ENCODE assay signal across 8 mouse cellular contexts in genomic region chr2:30435326-30436155, GRCm38 (mm10). TPM values are rescaled to one million over a fixed set of nuclear protein-coding genes. Genes with fewer than 3 reads are reported as not detected.
A peak's percentile ranks its signal among the peaks of the same experiment; 100 is the strongest.
DNase-seq lines count a peak whose midpoint lies in the region; ATAC-seq lines count a peak whose summit lies in the region.

No protein-coding gene starts in this region.

- DNase-seq in ovary, postnatal 36 days (ENCODE audit: low spot score), result peak; percentile 57
- DNase-seq in ovary, adult 18-20 months (ENCODE audit: low spot score), result no peak
- DNase-seq in cerebellum, postnatal 10 days, result peak; percentile 84 to 89
- DNase-seq in frontal cortex, postnatal 25 days (ENCODE audit: low spot score in 2 of 2), result peak; percentile 39 to 64
- no peak for DNase-seq in intestine, embryonic 14.5 days (ENCODE audit: low spot score)
- DNase-seq in left cerebral cortex, postnatal 36 days (ENCODE audit: low spot score in 2 of 2), result peak; percentile 70 to 71
- peak; percentile 70 for DNase-seq in midbrain, embryonic 10.5 days (ENCODE audit: low spot score)
- DNase-seq in spleen, adult 12 weeks (ENCODE audit: low spot score), result peak; percentile 49

- ATAC-seq in intestine, embryonic 14.5 days (replicated peaks; ENCODE audit: low FRiP score, low TSS enrichment, low read depth), result peak; percentile 77

- intact Hi-C loops in left cerebral cortex, postnatal 36 days (cut with DNase I), result loop anchor here (5.0 kb wide), 1 partner anchor 497 kb away; no protein-coding TSS in a partner anchor

- no peak overlapping the region for H3K9ac ChIP-seq in intestine, embryonic 14.5 days (ENCODE audit: low read length)

- 58% methylated on average over 5 of the region's 5 CpGs for WGBS in intestine, embryonic 14.5 days
- WGBS in midbrain, embryonic 10.5 days, result 60% methylated on average over 5 of the region's 5 CpGs

- peaks cover 8% of the 10 kb centered on the region for H3K4me1 ChIP-seq in intestine, embryonic 14.5 days (replicated peaks; ENCODE audit: control insufficient read depth, insufficient read depth, low read length)
- H3K4me1 ChIP-seq in midbrain, embryonic 10.5 days, result peaks cover 10% of the 10 kb centered on the region

- no peak overlapping the region for H3K4me3 ChIP-seq in intestine, embryonic 14.5 days (ENCODE audit: low read depth, low read length)
- H3K4me3 ChIP-seq in midbrain, embryonic 10.5 days, result no peak overlapping the region

- no peak overlapping the region for H3K4me2 ChIP-seq in intestine, embryonic 14.5 days (ENCODE audit: low read length)

- H3K9me3 ChIP-seq in intestine, embryonic 14.5 days (ENCODE audit: control insufficient read depth, low read length), result no peaks in the 10 kb centered on the region
- H3K9me3 ChIP-seq in midbrain, embryonic 10.5 days (replicated peaks), result no peaks in the 10 kb centered on the region

- H3K27ac ChIP-seq in intestine, embryonic 14.5 days (ENCODE audit: low read depth), result no peak overlapping the region
- no peak overlapping the region for H3K27ac ChIP-seq in midbrain, embryonic 10.5 days (replicated peaks)

- H3K27me3 ChIP-seq in intestine, embryonic 14.5 days (replicated peaks; ENCODE audit: control insufficient read depth, insufficient read depth, low read length), result no peaks in the 10 kb centered on the region
- no peaks in the 10 kb centered on the region for H3K27me3 ChIP-seq in midbrain, embryonic 10.5 days (ENCODE audit: low read depth, poor library complexity, severe bottlenecking)

- peaks cover 78% of the 10 kb centered on the region for H3K36me3 ChIP-seq in intestine, embryonic 14.5 days (ENCODE audit: control insufficient read depth, insufficient read depth, low read length)
- H3K36me3 ChIP-seq in midbrain, embryonic 10.5 days, result peaks cover 90% of the 10 kb centered on the region

RNA-seq across cellular contexts. Expression of gene Ptpa, which starts 19.7 kb away (rescaled TPM):
- 76.6 and 78.2 TPM in 2 replicates for polyA plus RNA-seq in intestine, embryonic 14.5 days (2014; fragmentation: Nextera tagmentation; extraction: Ambion mirVana)
- total RNA-seq in left cerebral cortex, postnatal 36 days (2021), result 100 to 1,000 TPM; 175 to 182 TPM
- 151 and 152 TPM in 2 replicates for polyA plus RNA-seq in midbrain, embryonic 10.5 days (2016; fragmentation: Nextera tagmentation; extraction: Ambion mirVana)

RNA-seq across cellular contexts. Expression of gene Crat, which starts 19.9 kb away (rescaled TPM):
- polyA plus RNA-seq in intestine, embryonic 14.5 days (2014; fragmentation: Nextera tagmentation; extraction: Ambion mirVana), result 22.6 and 25.3 TPM in 2 replicates
- 10 to 100 TPM; 46.3 to 54.5 TPM for total RNA-seq in left cerebral cortex, postnatal 36 days (2021)
- polyA plus RNA-seq in midbrain, embryonic 10.5 days (2016; fragmentation: Nextera tagmentation; extraction: Ambion mirVana), result 22.5 and 23.7 TPM in 2 replicates

RNA-seq across cellular contexts. Expression of gene Ier5l, which starts 38.5 kb away (rescaled TPM):
- polyA plus RNA-seq in intestine, embryonic 14.5 days (2014; fragmentation: Nextera tagmentation; extraction: Ambion mirVana), result 2.1 TPM in 2 replicates
- 10 to 100 TPM; 17.9 to 21.3 TPM for total RNA-seq in left cerebral cortex, postnatal 36 days (2021)
- 2.0 and 2.3 TPM in 2 replicates for polyA plus RNA-seq in midbrain, embryonic 10.5 days (2016; fragmentation: Nextera tagmentation; extraction: Ambion mirVana)

RNA-seq across cellular contexts. Expression of gene Dolpp1, which starts 43.5 kb away (rescaled TPM):
- polyA plus RNA-seq in intestine, embryonic 14.5 days (2014; fragmentation: Nextera tagmentation; extraction: Ambion mirVana), result 40.0 and 41.7 TPM in 2 replicates
- total RNA-seq in left cerebral cortex, postnatal 36 days (2021), result 10 to 100 TPM; 24.4 to 27.0 TPM
- polyA plus RNA-seq in midbrain, embryonic 10.5 days (2016; fragmentation: Nextera tagmentation; extraction: Ambion mirVana), result 53.2 and 62.7 TPM in 2 replicates

Comparison
In these comparisons a context has a peak if more than half of its experiments do, and no peak if none do; other contexts are left out.
1. DNase-seq: peak in ovary, postnatal 36 days (single experiment), cerebellum, postnatal 10 days (2 of 2), frontal cortex, postnatal 25 days (2 of 2), left cerebral cortex, postnatal 36 days (2 of 2), midbrain, embryonic 10.5 days (single experiment) and spleen, adult 12 weeks (single experiment); none in ovary, adult 18-20 months (single experiment) and intestine, embryonic 14.5 days (single experiment).